ENCODE assay signal across 16 mouse cellular contexts in the genomic region with DNA sequence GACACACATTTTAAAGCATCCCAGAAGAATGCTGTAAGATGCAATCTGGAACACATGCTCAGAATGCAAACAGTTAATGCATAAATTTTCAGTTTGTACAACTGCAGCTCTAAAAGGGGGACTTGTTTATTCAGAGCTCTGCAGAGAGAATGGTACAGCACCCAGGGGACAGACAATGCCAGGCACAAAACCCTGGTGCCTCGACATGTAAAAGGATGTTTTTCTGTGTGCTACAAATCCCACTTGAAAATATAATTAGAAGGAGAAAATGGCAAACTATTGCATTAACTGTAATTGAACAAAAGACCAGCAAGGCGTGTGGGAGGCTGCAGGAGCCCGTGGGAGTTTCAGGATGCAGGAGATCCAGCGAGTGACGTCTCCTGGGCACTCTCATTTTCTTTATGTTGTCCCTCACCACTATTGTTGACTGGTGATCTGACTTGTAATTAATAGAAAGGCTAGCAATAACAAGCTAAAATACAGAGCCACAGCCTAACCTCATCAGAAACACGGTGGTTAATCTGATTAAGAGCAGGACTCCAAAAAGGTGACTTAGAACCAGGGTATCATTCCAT. TPM values are rescaled to one million over a fixed set of nuclear protein-coding genes. Genes with fewer than 3 reads are reported as not detected.
A peak's percentile ranks its signal among the peaks of the same experiment; 100 is the strongest.
DNase-seq lines count a peak whose midpoint lies in the region; ATAC-seq and TF ChIP-seq lines count a peak whose summit lies in the region.
"Had no signal": no experiment of that assay in that cellular context is flagged by ENCODE, and none has a peak within 500 bp of the region (broad histone marks: within the 10 kb centered on the region; RNA-seq: fewer than 3 reads in every experiment).

No protein-coding gene starts in this region.

- H3K27ac ChIP-seq in forebrain, embryonic 15.5 days (replicated peaks), result peak overlapping the region; percentile 38
- H3K27ac ChIP-seq in midbrain, embryonic 11.5 days (ENCODE audit: low read depth, low read length), result peak overlapping the region; percentile 32
- peak overlapping the region; percentile 68 for H3K27ac ChIP-seq in olfactory bulb, adult 2 months (ENCODE audit: insufficient read depth, low read depth, low read length)
- H3K27ac ChIP-seq: limb, embryonic 15.5 days had no signal

- peak; percentile 44 for DNase-seq in retina, postnatal 1 day
- no peak for DNase-seq in retina, embryonic 14.5 days (ENCODE audit: low spot score)
- no peak for DNase-seq in midbrain, embryonic 11.5 days (ENCODE audit: low spot score, missing footprints)
- DNase-seq in c-Kit-positive CD71-positive TER-119-positive erythroid progenitor cells, embryonic 14.5 days (ENCODE audit: low spot score), result no peak
- no peak for DNase-seq in kidney, adult 8-10 months
- DNase-seq: adrenal gland, adult 2 months; gastrocnemius, postnatal 25 days; kidney, postnatal 14 days; layer of hippocampus, postnatal 36 days; lung, postnatal 14 days; right cerebral cortex, postnatal 25 days had no signal

- H3K9ac ChIP-seq in forebrain, embryonic 15.5 days (replicated peaks), result no peak overlapping the region; the same call in 1 of the 2 replicates
- no peak overlapping the region for H3K9ac ChIP-seq in midbrain, embryonic 11.5 days (ENCODE audit: low read length)
- H3K9ac ChIP-seq: limb, embryonic 15.5 days had no signal

- H3K4me3 ChIP-seq in forebrain, embryonic 15.5 days, result no peak overlapping the region
- H3K4me3 ChIP-seq in midbrain, embryonic 11.5 days (ENCODE audit: low read depth, low read length), result no peak overlapping the region
- no peak overlapping the region for H3K4me3 ChIP-seq in olfactory bulb, adult 2 months (ENCODE audit: insufficient read depth, low read depth, low read length)
- H3K4me3 ChIP-seq: limb, embryonic 15.5 days had no signal

- no peaks in the 10 kb centered on the region for H3K9me3 ChIP-seq in forebrain, embryonic 15.5 days
- no peaks in the 10 kb centered on the region for H3K9me3 ChIP-seq in midbrain, embryonic 11.5 days (ENCODE audit: control insufficient read depth, low read length)
- H3K9me3 ChIP-seq: limb, embryonic 15.5 days had no signal

- TF ChIP-seq POLR2A in olfactory bulb, adult 2 months (IDR thresholded peaks at IDR 0.05; ENCODE audit: insufficient read depth, low read depth, low read length), result no peak

- peaks cover 25% of the 10 kb centered on the region for H3K4me1 ChIP-seq in forebrain, embryonic 15.5 days
- H3K4me1 ChIP-seq in midbrain, embryonic 11.5 days (ENCODE audit: control insufficient read depth, insufficient read depth, low read length), result peaks cover 26% of the 10 kb centered on the region
- peaks cover 5% of the 10 kb centered on the region for H3K4me1 ChIP-seq in olfactory bulb, adult 2 months (ENCODE audit: control insufficient read depth, insufficient read depth, low read length)
- H3K4me1 ChIP-seq: limb, embryonic 15.5 days had no signal

- no peak for TF ChIP-seq CTCF in olfactory bulb, adult 2 months (IDR thresholded peaks at IDR 0.05; ENCODE audit: insufficient read depth, low read depth, low read length)

- peak overlapping the region; percentile 22; the same call in 1 of the 2 replicates for H3K4me2 ChIP-seq in forebrain, embryonic 15.5 days (replicated peaks)
- no peak overlapping the region for H3K4me2 ChIP-seq in midbrain, embryonic 11.5 days
- H3K4me2 ChIP-seq: limb, embryonic 15.5 days had no signal

- ATAC-seq in forebrain, embryonic 15.5 days (replicated peaks), result peak; percentile 50
- peak; percentile 31; the same call in 1 of the 2 replicates for ATAC-seq in midbrain, embryonic 11.5 days (ENCODE audit: low FRiP score)
- no peak for ATAC-seq in erythroblast, adult 5-6 weeks (replicated peaks; ENCODE audit: low FRiP score, poor library complexity, severe bottlenecking)

- WGBS in forebrain, embryonic 15.5 days, result 5% methylated on average over 6 of the region's 6 CpGs
- 23% methylated on average over 6 of the region's 6 CpGs for WGBS in midbrain, embryonic 11.5 days
- 20% methylated on average over 6 of the region's 6 CpGs for WGBS in olfactory bulb, adult 2 months

- H3K27me3 ChIP-seq in forebrain, embryonic 15.5 days, result no peaks in the 10 kb centered on the region
- H3K27me3 ChIP-seq in midbrain, embryonic 11.5 days (ENCODE audit: control insufficient read depth, insufficient read depth, low read length), result no peaks in the 10 kb centered on the region
- H3K27me3 ChIP-seq: limb, embryonic 15.5 days; Patski had no signal

- H3K36me3 ChIP-seq in forebrain, embryonic 15.5 days, result peaks cover 8% of the 10 kb centered on the region; the same call in 1 of the 2 replicates
- H3K36me3 ChIP-seq in midbrain, embryonic 11.5 days (ENCODE audit: control insufficient read depth, insufficient read depth, low read length), result peaks cover 8% of the 10 kb centered on the region
- H3K36me3 ChIP-seq: limb, embryonic 15.5 days had no signal

RNA-seq across cellular contexts. Expression of gene Meis1, which starts 29.0 kb away (rescaled TPM):
- 29.4 and 29.7 TPM in 2 replicates for polyA plus RNA-seq in forebrain, embryonic 15.5 days (2015; fragmentation: Nextera tagmentation; extraction: Ambion mirVana)
- polyA plus RNA-seq in midbrain, embryonic 11.5 days (2014; fragmentation: Nextera tagmentation; extraction: Ambion mirVana), result 39.4 and 39.6 TPM in 2 replicates
- polyA plus RNA-seq in olfactory bulb, adult 2 months (2012; ENCODE audit: insufficient read depth, insufficient read length, low replicate concordance, missing spikeins), result not detected in 2 replicates
- total RNA-seq in erythroblast, adult 5-6 weeks (2015; ENCODE audit: low replicate concordance), result 0.38 and 2.5 TPM in 2 replicates
- 2.4 and 3.3 TPM in 2 replicates for total RNA-seq in erythroblast, adult 5-6 weeks (2017; ENCODE audit: low replicate concordance)
